Mouse (Mus musculus) stomach, postnatal 0 days (tissue): ENCODE measurements around the gene Cacna1a.
A peak's percentile ranks its signal among the peaks of the same experiment; 100 is the strongest.

Experiments
- CTCF ChIP-seq: IDR thresholded peaks from 2 replicates; pipeline ENCODE4 v1.5.1; 2016; ENCODE audit warnings: antibody characterized with exemption, low read depth, mild to moderate bottlenecking, moderate library complexity
- EP300 ChIP-seq: optimal IDR thresholded peaks from 2 replicates; pipeline ENCODE3; 2016; ENCODE audit warnings: antibody characterized with exemption

- peak; percentile 16; the same call in 1 of the 2 replicates for TF ChIP-seq CTCF
- peak; percentile 67 for TF ChIP-seq EP300
Measured at GRCm38 (mm10) chr8:84662581-84663065, 274.4 kb downstream of the Cacna1a start, which contains the start of gene Ier2.
